7 mouse cellular contexts compared by ENCODE assay signal in the genomic region with DNA sequence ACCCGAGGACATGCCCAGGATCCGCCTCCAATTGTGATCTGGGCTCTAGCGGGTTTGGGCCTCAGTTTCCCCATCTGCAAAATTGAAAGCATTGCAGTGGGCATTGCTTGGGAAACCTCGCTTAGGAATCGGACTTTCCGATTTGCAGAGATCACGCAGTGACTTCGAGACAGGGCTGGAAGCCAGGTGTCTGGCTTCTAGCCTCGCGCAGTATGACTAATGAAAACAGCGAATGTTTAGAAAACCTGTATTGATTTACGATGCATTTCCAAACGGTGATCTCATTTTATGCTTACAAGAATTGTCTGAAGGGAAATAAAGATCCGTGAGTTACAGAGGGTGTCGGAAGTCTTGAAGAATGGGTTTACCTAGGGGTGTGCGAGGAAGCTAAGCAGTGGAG. TPM values are rescaled to one million over a fixed set of nuclear protein-coding genes. Genes with fewer than 3 reads are reported as not detected.
A peak's percentile ranks its signal among the peaks of the same experiment; 100 is the strongest.
DNase-seq lines count a peak whose midpoint lies in the region; ATAC-seq and TF ChIP-seq lines count a peak whose summit lies in the region.

No protein-coding gene starts in this region.

- peak overlapping the region; percentile 94 for H3K9ac ChIP-seq in lung, embryonic 15.5 days
- H3K9ac ChIP-seq in heart, postnatal 0 days (replicated peaks; ENCODE audit: low read depth, low read length) = peak overlapping the region; percentile 96
- H3K9ac ChIP-seq in midbrain, embryonic 11.5 days (ENCODE audit: low read length) = peak overlapping the region; percentile 91

- no peak for ATAC-seq in lung, embryonic 15.5 days (ENCODE audit: borderline replicate concordance, extremely low read depth, low FRiP score, low TSS enrichment)
- no peak for ATAC-seq in heart, postnatal 0 days (ENCODE audit: insufficient read depth, low read depth)
- ATAC-seq in midbrain, embryonic 11.5 days (ENCODE audit: low FRiP score) = no peak

- no peak for TF ChIP-seq CTCF in heart, postnatal 0 days (IDR thresholded peaks at IDR 0.05; ENCODE audit: low read depth)

- H3K4me3 ChIP-seq in lung, embryonic 15.5 days = peak overlapping the region; percentile 99
- peak overlapping the region; percentile 93 for H3K4me3 ChIP-seq in heart, postnatal 0 days (ENCODE audit: low read depth, low read length)
- H3K4me3 ChIP-seq in midbrain, embryonic 11.5 days (ENCODE audit: low read depth, low read length) = peak overlapping the region; percentile 88

- peaks cover 19% of the 10 kb centered on the region for H3K4me1 ChIP-seq in lung, embryonic 15.5 days
- peaks cover 32% of the 10 kb centered on the region for H3K4me1 ChIP-seq in heart, postnatal 0 days (ENCODE audit: control insufficient read depth, insufficient read depth)
- H3K4me1 ChIP-seq in midbrain, embryonic 11.5 days (ENCODE audit: control insufficient read depth, insufficient read depth, low read length) = peaks cover 11% of the 10 kb centered on the region

- DNase-seq in lung, adult 18-20 months = no peak
- DNase-seq in brain, adult 2 months (ENCODE audit: low read depth, low spot score) = peak; percentile 37
- no peak for DNase-seq in heart, postnatal 0 days (ENCODE audit: low spot score)
- DNase-seq in midbrain, embryonic 11.5 days (ENCODE audit: low spot score, missing footprints) = peak; percentile 91
- DNase-seq in spleen, adult 12 weeks (ENCODE audit: low spot score) = no peak
- DNase-seq in kidney, postnatal 14 days = no peak

- TF ChIP-seq EP300 in heart, postnatal 0 days (IDR thresholded peaks at IDR 0.05; ENCODE audit: low read depth) = no peak

- no peaks in the 10 kb centered on the region for H3K27me3 ChIP-seq in lung, embryonic 15.5 days
- H3K27me3 ChIP-seq in heart, postnatal 0 days (ENCODE audit: control insufficient read depth, insufficient read depth, low read length) = no peaks in the 10 kb centered on the region
- no peaks in the 10 kb centered on the region for H3K27me3 ChIP-seq in midbrain, embryonic 11.5 days (ENCODE audit: control insufficient read depth, insufficient read depth, low read length)

- under 1% methylated on average over 16 of the region's 16 CpGs for WGBS in lung, embryonic 15.5 days
- WGBS in heart, postnatal 0 days = 1% methylated on average over 16 of the region's 16 CpGs
- WGBS in midbrain, embryonic 11.5 days = 3% methylated on average over 16 of the region's 16 CpGs

- peaks cover 36% of the 10 kb centered on the region for H3K36me3 ChIP-seq in lung, embryonic 15.5 days
- H3K36me3 ChIP-seq in heart, postnatal 0 days (replicated peaks; ENCODE audit: control insufficient read depth, insufficient read depth, low read length) = peaks cover 31% of the 10 kb centered on the region
- peaks cover 7% of the 10 kb centered on the region for H3K36me3 ChIP-seq in midbrain, embryonic 11.5 days (ENCODE audit: control insufficient read depth, insufficient read depth, low read length)

- H3K4me2 ChIP-seq in lung, embryonic 15.5 days = peak overlapping the region; percentile 84
- peak overlapping the region; percentile 90 for H3K4me2 ChIP-seq in heart, postnatal 0 days (ENCODE audit: low read depth, low read length)
- H3K4me2 ChIP-seq in midbrain, embryonic 11.5 days = peak overlapping the region; percentile 75

- peak overlapping the region; percentile 94 for H3K27ac ChIP-seq in lung, embryonic 15.5 days
- peak overlapping the region; percentile 96 for H3K27ac ChIP-seq in heart, postnatal 0 days (ENCODE audit: low read depth)
- peak overlapping the region; percentile 74 for H3K27ac ChIP-seq in midbrain, embryonic 11.5 days (ENCODE audit: low read depth, low read length)

- H3K9me3 ChIP-seq in lung, embryonic 15.5 days = no peaks in the 10 kb centered on the region
- H3K9me3 ChIP-seq in heart, postnatal 0 days (replicated peaks; ENCODE audit: control insufficient read depth, low read length) = no peaks in the 10 kb centered on the region
- H3K9me3 ChIP-seq in midbrain, embryonic 11.5 days (ENCODE audit: control insufficient read depth, low read length) = no peaks in the 10 kb centered on the region

RNA-seq across cellular contexts. Expression of a gene that starts 0.7 kb away (rescaled TPM):
- 35.8 and 39.8 TPM in 2 replicates for polyA plus RNA-seq in lung, embryonic 15.5 days (2015; fragmentation: Nextera tagmentation; extraction: Ambion mirVana)
- 362 and 463 TPM in 2 replicates for total RNA-seq in heart, postnatal 0 days (2014; rRNA removed; ENCODE audit: low replicate concordance)
- polyA plus RNA-seq in heart, postnatal 0 days (2015; fragmentation: Nextera tagmentation; extraction: Ambion mirVana) = 33.0 and 36.8 TPM in 2 replicates
- polyA plus RNA-seq in midbrain, embryonic 11.5 days (2014; fragmentation: Nextera tagmentation; extraction: Ambion mirVana) = 52.7 and 58.4 TPM in 2 replicates

RNA-seq across cellular contexts. Expression of a gene that starts 13.9 kb away (rescaled TPM):
- 138 TPM in 2 replicates for polyA plus RNA-seq in lung, embryonic 15.5 days (2015; fragmentation: Nextera tagmentation; extraction: Ambion mirVana)
- 80.6 and 99.8 TPM in 2 replicates for total RNA-seq in heart, postnatal 0 days (2014; rRNA removed; ENCODE audit: low replicate concordance)
- polyA plus RNA-seq in heart, postnatal 0 days (2015; fragmentation: Nextera tagmentation; extraction: Ambion mirVana) = 85.8 and 90.9 TPM in 2 replicates
- polyA plus RNA-seq in midbrain, embryonic 11.5 days (2014; fragmentation: Nextera tagmentation; extraction: Ambion mirVana) = 38.7 and 41.2 TPM in 2 replicates

RNA-seq across cellular contexts. Expression of a gene that starts 24.7 kb away (rescaled TPM):
- polyA plus RNA-seq in lung, embryonic 15.5 days (2015; fragmentation: Nextera tagmentation; extraction: Ambion mirVana) = not detected in 2 replicates
- not detected in 2 replicates for total RNA-seq in heart, postnatal 0 days (2014; rRNA removed; ENCODE audit: low replicate concordance)
- 0.19 TPM in 1 of 2 replicates, not detected in the other for polyA plus RNA-seq in heart, postnatal 0 days (2015; fragmentation: Nextera tagmentation; extraction: Ambion mirVana)
- 0.22 TPM in 1 of 2 replicates, not detected in the other for polyA plus RNA-seq in midbrain, embryonic 11.5 days (2014; fragmentation: Nextera tagmentation; extraction: Ambion mirVana)

RNA-seq across cellular contexts. Expression of a gene that starts 26.0 kb away (rescaled TPM):
- polyA plus RNA-seq in lung, embryonic 15.5 days (2015; fragmentation: Nextera tagmentation; extraction: Ambion mirVana) = 75.9 TPM in 2 replicates
- 69.1 and 71.7 TPM in 2 replicates for total RNA-seq in heart, postnatal 0 days (2014; rRNA removed; ENCODE audit: low replicate concordance)
- 19.3 and 19.5 TPM in 2 replicates for polyA plus RNA-seq in heart, postnatal 0 days (2015; fragmentation: Nextera tagmentation; extraction: Ambion mirVana)
- 51.3 and 58.3 TPM in 2 replicates for polyA plus RNA-seq in midbrain, embryonic 11.5 days (2014; fragmentation: Nextera tagmentation; extraction: Ambion mirVana)

RNA-seq across cellular contexts. Expression of a gene that starts 41.3 kb away (rescaled TPM):
- 0.09 and 0.11 TPM in 2 replicates for polyA plus RNA-seq in lung, embryonic 15.5 days (2015; fragmentation: Nextera tagmentation; extraction: Ambion mirVana)
- total RNA-seq in heart, postnatal 0 days (2014; rRNA removed; ENCODE audit: low replicate concordance) = 0.11 and 0.39 TPM in 2 replicates
- polyA plus RNA-seq in heart, postnatal 0 days (2015; fragmentation: Nextera tagmentation; extraction: Ambion mirVana) = 0.04 and 0.07 TPM in 2 replicates
- polyA plus RNA-seq in midbrain, embryonic 11.5 days (2014; fragmentation: Nextera tagmentation; extraction: Ambion mirVana) = 0.05 and 0.12 TPM in 2 replicates

Comparison
In these comparisons a context has a peak if more than half of its experiments do, and no peak if none do; other contexts are left out.
1. DNase-seq: peak in brain, adult 2 months (single experiment) and midbrain, embryonic 11.5 days (single experiment); none in lung, adult 18-20 months (0 of 2), heart, postnatal 0 days (single experiment), spleen, adult 12 weeks (single experiment) and kidney, postnatal 14 days (single experiment).
2. Peak in every context shown above with its lines, with median percentiles within 50 percentile points of each other: H3K27ac ChIP-seq, H3K4me2 ChIP-seq, H3K4me3 ChIP-seq and H3K9ac ChIP-seq.